Mouse (Mus musculus) adrenal gland, postnatal 10 days (tissue): Measurements from ENCODE around the gene Zmym2. TPM values are rescaled to one million over a fixed set of nuclear protein-coding genes. Genes with fewer than 3 reads are reported as not detected.
"Not testable (repeated sequence)": the region's sequence is repeated elsewhere in the genome, so short reads cannot be mapped to it uniquely, and the experiment has no call there.

Experiments used
- DNase-seq: peaks from one replicate; pipeline ENCODE4 v3.0.0; 2021; ENCODE audit warnings: mixed read lengths
- long read RNA-seq, 2 experiments: library from polyadenylated mRNA; stranded (forward); transcript quantifications; one replicate each; pipeline ENCODE4 v2.0.0; 2021
- total RNA-seq, 2 experiments: library from RNA; stranded (reverse); gene quantifications; 2 replicates each; pipeline ENCODE4 v1.2.3; 2021

The Zmym2 gene
- 10 to 100 TPM; 42.5 to 55.0 TPM for total RNA-seq
- long read RNA-seq, experiment 1, partial matches to known transcripts, result 5 of 5 reads
- long read RNA-seq, experiment 1, other reads (novel, unspliced or antisense), result 0 of 5 reads
- long read RNA-seq, experiment 2, partial matches to known transcripts, result 1 of 5 reads
- long read RNA-seq, experiment 2, other reads (novel, unspliced or antisense), result 4 of 5 reads

DNA sequence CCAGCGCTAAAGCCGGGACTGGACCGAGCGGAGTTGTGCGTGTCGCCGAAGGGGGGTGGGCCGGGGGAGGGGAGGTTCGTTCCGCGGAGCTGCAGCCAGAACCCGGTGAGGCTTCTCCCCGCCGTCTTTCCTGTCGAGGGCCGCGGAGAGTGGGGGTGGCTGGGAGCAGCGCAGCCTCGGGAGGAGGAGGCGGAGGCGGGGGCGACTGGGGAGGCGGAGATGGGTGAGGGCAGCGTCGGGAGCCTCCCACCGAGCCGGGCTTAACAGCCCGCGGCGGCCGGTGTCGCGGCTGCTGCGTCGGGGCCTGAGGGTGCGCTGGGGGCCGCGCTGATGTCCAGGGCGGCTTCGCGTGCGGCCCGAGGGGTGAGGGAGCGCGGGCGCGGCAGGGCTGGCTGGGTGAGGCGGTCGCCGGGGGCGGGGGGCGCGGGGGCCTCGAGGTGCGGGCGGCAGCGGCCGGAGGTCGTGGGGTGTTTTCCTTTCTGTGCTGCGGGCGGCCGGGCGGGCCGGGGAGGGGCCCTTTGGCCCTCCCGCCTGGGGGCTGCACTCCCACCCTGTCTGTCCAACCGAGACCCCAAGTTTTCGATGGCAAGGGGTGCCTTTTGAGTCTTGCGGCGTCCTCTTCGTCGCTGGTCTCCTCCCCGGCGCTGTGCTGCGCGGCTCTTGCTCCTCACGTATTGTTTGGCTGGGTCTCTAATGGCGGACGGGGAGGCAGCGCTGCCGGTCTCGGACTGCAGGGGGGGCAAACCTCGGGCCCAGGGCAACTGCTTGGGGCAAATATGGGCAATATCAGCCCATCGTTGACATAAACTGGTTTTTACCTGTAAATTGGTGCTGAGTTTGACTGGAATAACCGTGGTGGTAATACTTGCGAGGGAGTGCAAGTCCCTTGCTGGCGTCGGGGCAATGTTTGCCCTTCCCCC, at the start of gene Zmym2:
Gene Zmym2, plus strand, starts transcription at position 60 of the 920 bp plus-strand sequence.
- peak; percentile 82 for DNase-seq

DNA sequence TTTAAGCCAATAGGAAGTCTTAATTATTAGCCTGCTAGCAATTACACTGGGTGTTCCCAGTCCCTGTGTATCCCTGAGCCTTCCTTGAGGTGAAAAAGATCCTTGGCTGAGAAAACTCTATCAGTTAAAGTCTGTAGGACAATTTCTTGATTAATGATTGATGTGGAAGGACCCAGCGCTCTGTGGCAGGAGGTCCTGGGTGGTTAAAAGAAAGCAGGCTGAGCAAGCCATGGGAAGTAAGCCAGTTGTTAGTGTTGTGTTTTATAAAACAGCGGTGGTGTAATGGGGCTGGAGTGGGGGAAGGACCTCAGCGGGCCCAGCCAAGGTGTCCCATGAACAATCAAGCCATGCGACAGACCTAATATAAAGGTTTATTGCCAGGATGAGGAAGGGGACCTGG, 42.4 kb upstream of the Zmym2 start:
- DNase-seq, result no peak

DNA sequence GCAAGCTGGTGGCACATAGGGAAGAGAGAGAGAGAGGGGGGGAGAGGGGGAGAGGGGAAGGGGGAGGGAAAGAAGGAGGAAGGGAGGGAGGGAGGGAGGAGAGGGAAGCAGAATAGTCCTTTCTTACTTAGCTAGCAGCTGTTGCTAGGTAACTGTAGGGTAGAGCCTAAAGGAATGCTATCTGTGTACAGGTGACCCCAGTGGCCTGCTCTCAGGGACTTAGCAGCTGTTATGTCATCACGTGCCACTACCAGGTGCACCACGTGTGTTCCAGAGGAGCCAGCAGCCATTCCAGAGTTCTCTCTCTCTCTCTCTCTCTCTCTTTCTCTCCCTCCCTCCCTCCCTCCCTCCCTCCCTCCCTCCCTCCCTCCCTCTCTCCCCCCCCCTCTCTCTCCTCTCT, 41.9 kb upstream of the Zmym2 start:
- DNase-seq, result no peak

DNA sequence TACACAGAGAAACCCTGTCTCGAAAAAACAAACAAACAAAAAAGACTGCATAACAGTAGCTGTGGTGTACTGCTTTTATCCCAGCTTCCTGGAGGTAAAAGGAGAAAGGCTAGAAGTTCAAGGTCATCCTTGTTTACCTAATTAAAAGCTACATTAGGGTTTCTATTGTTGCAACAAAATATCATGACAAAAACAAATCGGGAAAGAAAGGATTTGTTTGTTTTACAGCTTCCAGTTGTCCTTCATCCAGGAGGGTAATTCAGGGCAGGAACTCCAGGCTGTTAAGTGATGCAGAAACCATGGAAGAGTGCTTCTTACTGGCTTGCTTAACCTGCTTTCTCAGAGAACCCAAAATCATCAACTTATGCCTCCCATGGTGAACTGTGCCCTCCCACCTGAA, 38.1 kb upstream of the Zmym2 start:
- no peak for DNase-seq

DNA sequence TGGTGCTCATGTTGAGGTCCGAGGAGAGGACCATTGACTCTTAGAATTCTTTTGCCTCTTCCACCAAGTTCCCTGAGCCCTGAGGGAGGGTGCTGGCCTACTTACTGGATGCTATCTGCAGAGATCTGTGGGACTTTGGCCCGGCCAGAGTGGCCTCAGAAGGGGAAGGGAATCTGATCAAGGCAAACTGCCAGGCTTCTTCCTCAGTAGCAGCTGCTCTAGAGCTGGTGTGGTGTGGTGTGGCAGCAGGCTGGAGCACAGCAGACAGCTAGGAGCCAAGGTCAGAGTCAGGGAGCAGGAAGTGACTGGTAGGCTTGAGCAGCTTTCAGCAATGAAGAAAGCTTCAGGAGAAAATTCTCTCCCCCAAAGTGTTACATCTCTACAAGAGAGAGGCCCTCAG, 36.8 kb upstream of the Zmym2 start:
- no peak for DNase-seq

DNA sequence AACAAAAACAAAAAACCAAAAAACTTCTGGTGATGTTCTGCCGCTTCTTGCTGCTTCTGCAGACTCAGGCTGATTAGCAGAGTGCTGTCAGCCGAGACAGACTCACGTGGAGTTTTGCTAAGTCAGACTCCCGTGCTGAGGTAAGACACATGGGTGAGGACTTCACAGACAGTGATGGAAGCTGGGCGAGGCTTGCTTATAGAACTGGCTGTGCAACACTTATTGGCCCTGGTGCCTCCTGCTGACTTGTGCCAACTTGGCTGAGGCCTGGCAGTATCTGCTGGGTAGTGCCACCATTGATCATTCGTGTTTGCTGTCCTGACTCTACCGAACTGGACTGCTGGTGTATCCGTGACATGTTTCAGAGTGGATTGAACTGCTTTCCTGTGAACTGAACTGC, 22.4 kb upstream of the Zmym2 start:
- DNase-seq, result no peak

DNA sequence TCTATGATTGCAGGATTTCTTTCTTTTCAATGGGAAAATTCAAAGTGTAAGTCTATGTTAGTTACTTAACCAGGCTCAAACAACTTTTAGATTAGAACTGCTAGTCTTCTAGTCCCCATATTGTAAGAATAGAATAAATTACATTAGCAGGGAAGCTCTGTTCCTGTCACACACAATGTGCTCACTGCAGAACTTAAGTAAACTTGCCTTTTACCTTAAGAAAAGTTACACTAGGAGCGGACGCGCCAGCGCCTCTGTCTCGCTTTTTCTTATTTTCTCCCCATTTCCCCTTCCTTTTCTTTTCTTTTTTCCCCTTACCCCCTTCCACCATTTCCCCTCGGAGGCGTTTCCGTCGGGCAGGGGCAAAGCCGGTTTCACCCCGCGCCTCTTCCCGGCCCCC, 21.8 kb upstream of the Zmym2 start:
- no peak for DNase-seq

DNA sequence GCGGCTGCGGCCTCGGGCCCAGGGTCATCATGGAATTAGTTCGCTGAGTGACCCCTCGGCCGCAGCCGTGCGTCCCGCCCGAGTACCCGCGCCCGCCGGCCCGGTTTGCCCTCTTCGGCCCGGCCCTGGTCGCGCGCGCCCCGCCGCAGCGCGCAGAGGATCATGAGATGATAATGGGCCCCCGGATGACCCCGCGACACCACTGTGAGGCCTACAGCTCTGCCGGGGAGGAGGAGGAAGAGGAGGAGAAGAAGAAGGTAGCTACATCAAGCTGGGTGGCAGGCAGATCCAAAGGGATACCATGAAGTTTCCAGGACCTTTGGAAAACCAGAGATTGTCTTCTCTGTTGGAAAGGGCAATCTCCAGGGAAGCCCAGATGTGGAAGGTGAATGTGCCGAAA, 21.3 kb upstream of the Zmym2 start:
- not testable (repeated sequence) for DNase-seq

DNA sequence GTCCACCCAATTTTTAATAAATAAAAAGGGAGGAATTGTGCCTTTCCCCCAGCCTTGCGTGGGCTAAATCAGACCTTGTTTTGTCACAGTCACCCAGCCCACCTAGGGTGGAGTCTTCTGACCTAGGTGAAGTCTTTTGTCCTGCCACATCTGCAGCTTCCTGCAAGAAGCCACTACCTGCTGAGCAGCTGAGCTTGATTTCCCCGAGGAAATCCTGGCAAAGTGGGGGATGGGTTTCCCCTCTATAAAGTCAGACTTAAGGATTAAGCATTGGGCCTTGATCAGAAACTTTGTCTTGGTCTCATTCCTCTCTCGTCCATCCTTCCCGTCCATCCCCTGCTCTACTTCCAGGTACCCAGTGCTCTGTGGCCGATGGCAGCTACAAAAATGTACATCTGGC, 12.9 kb upstream of the Zmym2 start:
- DNase-seq, result no peak

DNA sequence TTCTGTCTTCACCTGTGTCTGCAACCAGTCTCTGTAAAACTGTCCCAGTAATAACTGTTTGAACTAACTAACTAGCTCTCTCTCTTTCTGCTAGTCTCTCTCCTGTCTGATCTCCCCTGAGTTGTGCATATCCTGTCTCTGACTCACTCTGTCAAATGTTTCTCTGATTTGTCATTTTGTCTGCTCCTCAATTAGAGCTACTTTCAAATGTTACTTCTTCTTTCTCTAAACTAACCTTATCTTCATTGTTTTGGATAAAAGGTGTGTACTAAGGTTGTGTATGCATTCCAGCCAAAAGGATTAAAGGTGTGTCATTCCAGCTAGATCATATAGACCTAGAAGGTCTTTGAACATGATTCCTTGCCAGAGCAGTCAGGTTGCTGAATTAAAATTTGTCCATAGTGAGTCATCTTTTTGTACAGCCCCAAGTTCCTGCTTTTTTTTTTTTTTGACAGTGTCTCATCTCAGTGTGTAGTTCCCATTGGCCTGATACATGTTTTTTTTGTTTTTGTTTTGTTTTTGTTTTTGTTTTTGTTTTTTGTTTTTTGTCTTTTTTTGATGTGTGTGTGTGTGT, 10.8 kb upstream of the Zmym2 start:
- DNase-seq, result no peak

DNA sequence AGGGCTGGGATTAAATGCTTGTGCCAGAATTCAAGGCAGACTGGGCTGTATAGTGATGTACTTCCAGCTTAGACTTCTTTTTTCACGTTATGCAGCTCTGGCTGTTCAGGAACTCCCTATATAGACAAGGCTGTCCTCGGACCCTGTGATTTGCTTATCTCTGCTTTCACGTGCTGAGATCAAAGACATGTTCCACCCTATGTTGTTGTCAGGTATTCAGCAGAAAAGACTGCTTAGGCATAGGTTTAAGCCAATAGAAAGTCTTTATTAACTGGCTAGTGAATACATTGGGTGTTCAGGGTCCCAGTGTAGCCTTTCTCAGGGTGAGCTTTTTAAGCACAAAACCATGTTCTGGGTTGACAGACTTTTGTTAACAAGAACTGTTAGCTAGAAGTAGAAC, 5.2 kb upstream of the Zmym2 start:
- DNase-seq, result no peak

DNA sequence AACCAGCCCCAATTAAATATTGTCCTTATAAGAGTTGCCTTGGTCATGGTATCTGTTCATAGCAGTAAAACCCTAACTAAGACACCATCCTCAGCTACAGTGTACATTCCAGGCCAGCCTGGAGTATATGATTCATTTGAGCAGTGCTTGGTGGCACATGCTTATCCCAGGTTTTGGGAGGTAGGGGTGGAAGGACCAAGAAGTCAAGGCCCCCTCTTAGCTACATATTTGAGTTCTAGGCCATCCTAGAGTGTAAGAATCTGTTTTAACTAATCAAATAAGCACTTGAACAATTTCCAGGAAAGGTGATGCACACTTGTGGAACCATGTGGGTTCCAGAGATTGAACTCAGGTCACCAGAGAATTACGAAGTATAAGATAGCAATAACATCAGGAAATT, 3.0 kb upstream of the Zmym2 start:
- no peak for DNase-seq

DNA sequence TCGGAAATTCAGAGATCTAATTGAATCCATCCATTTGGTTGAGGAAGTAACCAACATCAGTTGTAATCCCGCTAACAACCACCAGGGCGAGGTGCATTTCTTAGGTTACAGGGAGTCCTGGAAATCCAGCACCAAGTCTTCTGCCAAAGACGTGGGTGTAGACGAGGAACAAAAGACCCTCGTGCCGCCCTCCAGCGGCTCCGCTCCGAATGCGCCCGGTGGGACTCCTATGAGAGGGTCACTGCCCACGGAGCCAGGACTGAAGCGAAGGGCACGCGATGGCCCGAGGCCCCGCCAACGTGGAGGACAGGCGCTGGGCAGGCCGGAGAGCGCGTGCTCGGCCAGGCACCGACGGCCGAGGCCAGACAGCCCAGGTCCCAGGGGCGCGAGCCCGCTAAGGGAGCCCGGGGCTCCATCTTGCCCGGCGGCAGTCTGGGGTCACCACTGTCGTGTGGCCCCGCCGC, 1.1 kb upstream of the Zmym2 start:
- peak; percentile 77 for DNase-seq

DNA sequence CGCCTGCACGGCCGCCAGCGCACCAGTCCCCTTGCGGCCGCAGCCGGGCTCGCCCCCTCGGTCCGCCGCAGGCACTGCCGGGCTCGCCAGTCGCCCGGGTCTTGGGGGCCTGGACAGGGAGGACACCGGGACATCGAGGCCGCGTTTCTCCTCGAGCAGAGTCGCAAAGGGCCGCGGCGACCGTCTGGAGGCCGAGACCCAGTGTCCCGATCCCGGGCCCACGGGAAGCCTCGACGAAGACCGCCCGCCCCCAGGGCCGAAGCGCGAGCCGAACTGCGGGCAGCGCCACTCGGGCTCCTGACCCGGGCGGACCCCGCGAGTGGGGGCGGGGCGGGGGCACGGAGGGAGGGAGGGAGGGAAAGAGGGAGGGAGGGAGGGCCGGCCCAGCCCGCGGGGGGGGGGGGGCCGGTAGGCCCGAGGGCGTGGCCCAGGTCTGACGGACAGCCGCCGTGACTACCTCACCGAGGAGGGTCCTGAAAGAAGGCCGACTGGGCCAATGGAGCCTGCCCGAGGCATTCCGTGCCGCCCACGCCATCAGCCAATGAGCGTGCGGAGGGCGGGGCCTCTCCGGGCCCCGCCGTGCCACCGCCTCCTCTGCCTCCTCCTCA, 363 bp upstream of the Zmym2 start:
- peak; percentile 92 for DNase-seq

DNA sequence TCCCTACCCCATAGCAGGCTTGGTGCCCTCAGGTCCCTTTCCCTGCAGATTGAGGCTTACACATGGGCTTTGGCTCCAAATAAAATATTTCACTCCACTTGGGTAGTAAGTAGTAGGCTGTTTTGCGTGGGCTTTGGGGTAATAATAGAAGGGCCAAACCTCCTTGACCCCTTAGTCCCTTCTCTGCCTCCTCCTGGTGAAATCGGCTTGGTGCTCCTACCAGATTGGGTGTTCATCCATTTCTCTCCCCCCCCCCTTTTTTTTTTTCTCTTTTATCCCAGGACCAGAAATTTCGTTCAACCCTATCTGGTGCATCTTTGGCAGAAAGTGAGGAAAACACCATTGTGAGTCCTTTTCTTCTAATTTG, 1.0 kb downstream of the Zmym2 start:
- DNase-seq, result no peak

DNA sequence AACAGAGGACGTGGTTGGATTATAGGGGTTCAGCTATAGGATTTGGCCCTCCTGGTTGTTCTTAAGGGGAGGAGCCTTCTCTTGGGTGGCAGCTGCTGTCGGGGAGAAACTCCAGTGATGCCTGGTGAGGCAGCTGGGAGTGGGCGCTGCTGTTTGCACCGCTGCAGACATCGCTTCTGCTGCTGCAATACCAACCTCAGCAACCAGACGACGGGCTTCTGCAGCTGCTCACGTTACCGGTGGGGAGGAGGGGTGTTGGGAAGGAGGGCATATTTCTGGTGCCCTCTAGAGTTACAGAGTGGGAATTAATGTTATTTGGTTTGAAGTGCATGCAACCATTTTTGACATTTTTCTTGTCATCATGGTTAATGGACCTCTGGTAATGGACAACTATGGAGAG, 1.4 kb downstream of the Zmym2 start:
- DNase-seq, result peak; percentile 77

DNA sequence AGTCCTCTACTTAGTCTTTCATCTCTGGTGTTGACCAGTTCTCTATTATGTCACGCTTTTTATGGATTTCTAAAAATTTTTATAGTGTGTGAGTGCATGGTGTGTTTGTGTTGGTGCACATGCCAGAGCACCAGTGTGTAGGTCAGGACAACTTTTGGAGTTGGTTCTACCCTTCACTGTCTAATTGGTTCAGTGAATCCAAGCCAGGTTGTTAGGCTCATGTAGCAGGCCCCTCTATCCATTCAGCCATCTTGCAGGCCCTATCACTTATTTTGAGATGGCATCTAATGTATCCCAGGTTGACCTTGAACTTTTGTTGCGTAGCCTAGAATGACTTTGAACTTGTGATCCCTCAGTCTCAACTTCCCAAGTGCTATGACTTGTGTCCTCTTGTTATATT, 2.0 kb downstream of the Zmym2 start:
- no peak for DNase-seq

DNA sequence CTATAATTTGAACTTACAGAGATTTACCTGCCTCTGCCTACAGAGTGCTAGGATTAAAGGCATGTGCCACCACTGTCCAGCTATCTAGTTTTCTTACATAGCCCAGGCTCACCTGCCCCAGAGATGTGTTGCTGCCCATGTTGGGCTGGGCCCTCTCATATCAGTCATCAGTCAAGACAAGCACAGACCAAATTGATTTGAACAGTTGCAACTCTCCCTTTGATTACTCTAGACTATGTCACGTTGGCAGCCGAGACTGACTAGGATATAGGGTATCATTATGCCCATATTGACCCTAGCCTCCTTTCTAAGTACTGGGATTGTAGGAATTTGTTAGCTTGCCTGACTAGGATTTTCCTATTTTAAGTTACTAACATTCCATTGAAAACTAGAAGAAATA, 8.0 kb downstream of the Zmym2 start:
- no peak for DNase-seq

DNA sequence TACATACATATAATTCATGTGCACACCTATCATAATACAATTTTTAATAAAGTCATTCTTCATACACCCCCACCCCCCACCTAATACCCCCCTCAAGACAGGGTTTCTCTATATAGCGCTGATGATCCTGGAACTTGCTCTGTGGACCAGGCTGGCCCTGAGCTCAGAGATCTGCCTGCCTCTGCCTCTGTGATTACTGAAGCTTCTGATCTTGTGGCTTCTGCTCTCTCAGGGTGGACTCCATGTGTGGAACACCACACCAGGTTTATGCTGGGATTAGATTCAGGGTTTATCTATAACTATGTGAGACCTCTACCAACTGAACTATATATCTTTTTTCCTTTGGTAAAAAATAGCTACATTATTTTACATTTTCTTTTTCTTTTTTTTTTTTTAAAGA, 10.1 kb downstream of the Zmym2 start:
- no peak for DNase-seq

DNA sequence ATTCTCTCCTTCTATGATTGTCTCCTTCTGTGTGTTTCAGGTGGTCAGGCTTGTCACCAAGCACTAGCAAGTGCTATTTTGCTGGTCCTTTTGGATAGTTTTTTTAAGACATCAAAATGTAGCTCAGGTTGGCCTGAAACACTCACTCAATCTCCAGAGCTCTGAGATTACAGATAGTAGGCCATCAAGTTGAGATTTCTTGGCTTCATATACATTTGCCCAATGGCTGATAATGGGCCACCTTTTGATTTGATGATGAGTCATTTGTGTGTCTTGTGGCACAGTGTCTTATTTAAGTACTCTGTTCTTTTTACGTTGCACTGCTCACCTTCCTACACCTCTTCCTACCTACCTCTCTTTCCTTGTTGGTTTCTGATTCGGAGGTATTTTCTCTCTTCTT, 11.0 kb downstream of the Zmym2 start:
- no peak for DNase-seq

DNA sequence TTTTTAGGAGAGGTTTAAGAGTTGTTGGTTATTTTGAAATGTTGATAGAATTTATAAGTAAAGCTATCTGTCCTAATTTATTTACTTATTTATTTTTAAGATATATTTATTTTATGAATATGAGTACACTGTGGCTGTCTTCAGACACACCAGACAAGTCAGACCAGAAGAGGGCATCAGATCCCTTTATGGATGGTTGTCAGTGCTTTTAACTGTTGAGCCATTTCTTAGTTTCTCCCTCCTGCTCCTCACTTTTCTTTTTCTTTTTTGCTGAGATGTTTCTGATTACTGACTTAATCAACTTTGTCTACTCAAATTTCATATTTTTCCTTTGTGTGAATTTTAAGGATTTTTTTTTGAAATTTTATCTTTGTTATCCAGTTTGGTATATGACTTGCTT, 13.2 kb downstream of the Zmym2 start:
- no peak for DNase-seq

DNA sequence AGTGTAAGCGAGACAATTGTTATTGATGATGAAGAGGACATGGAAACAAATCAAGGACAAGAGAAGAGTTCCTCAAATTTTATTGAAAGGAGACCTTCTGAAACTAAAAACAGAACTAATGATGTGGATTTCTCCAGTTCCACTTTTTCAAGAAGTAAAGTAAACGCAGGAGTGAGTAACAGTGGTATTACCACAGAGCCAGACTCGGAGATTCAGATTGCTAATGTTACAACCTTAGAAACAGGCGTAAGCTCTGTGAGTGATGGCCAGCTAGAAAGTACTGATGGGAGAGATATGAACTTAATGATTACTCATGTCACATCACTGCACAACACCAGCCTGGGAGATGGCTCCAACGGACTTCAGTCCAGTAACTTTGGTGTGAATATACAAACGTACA, 16.6 kb downstream of the Zmym2 start:
- no peak for DNase-seq

DNA sequence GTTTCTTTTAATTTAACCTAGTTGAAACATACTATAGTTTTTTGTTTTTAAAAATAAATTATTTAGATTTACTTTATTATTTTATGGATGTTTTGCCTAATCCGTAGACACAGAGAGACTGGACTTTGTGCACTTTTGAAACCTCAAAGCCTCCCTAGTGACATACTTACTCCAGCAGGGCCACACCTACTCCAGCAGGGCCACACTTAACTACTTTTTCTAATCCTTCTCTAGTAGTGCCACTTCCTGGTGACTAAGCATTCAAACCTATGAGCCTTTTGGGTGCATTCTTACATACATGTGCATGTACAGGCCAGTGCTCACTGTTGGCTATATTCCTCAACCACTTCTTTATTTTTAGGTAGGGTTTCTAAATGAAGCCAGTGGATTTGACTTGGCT, 19.2 kb downstream of the Zmym2 start:
- DNase-seq, result no peak
